Mouse (Mus musculus): ENCODE measurements at regions not wholly inside any gene's neighbourhood (a gene's known extent, or its start where the extent isn't known, plus 50 kb on each side); places are given as distances from the start of the nearest gene placed in this dataset.

DNA sequence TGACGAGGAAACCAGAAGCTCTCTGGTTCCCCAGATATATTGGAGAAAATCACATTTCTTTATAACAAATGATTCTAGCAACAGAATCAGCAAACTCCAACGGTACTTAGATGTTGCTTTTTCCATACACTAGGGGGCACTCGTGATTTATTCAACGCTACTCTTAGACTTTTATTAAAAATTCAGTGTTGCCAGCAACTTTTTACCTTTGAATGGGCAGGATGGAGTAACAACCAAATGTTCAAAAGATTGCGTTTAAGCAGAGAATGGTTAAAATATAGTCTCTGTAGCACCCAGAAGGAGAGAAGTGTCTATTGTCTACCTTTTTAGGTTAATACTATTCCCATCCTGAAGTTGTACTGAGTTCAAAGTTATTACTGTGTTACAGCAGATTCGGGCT lies 715.4 kb upstream of the Cblb start:
- TF ChIP-seq CTCF (IDR thresholded peaks at IDR 0.05; ENCODE audit: borderline replicate concordance, insufficient read depth, low read depth, low read length): peak; percentile 23; the same call in 1 of the 2 replicates
- TF ChIP-seq POLR2A (IDR thresholded peaks at IDR 0.05; ENCODE audit: borderline replicate concordance, insufficient read depth, low read length): no peak

Measured in cerebellum, adult 2 months (tissue).